Mouse (Mus musculus): ENCODE results near the gene Tmcc3.

The Tmcc3 gene

DNA sequence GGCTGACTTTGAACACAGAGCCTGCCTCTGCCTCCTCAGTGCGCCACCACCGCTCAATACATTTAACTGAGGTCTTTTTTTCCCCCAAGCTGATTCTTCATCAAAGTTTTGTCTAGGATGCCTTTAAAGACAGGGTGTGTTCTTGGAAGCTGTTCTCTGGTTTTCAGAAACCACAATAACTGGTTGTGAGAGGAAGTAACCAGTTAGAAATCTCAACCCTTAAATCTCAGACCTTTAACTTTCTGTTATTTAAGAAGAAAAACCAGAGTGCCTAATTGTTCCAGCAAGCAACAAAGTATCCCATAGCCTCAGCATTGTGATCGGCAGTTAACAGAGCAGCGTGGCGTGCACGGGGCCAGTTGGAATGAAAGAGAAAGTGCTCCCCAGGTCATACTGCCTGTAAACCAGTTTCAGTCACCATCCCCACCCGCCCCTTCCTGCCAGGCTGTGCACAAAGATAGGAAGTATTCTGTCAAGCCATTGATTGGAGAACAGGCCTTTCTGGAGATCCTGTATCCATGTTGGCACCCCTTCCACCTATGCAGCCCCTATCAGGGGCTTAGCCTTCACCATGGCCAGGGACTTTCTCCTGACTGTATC is 240.3 kb downstream of the Tmcc3 start:
- DNase-seq, result no peak

DNA sequence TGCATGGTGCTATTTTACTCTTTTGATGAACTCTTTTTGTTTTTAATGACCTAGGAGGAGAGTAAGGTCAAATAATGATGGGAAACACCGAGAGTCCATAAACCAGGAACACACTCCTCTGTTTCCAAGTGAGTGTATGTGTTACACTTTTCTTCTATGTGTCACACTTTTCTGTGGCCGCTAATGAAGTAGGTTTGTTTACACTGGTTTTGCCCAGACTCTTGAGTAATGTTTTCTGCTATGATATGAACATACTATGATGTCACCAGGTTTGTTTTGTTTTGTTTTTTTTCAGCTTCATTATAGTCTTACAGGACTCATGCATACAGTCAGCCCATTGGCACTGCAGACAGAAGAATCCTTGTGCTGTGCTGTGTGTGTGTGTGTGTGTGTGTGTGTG is 243.6 kb downstream of the Tmcc3 start:
- no peak for DNase-seq

DNA sequence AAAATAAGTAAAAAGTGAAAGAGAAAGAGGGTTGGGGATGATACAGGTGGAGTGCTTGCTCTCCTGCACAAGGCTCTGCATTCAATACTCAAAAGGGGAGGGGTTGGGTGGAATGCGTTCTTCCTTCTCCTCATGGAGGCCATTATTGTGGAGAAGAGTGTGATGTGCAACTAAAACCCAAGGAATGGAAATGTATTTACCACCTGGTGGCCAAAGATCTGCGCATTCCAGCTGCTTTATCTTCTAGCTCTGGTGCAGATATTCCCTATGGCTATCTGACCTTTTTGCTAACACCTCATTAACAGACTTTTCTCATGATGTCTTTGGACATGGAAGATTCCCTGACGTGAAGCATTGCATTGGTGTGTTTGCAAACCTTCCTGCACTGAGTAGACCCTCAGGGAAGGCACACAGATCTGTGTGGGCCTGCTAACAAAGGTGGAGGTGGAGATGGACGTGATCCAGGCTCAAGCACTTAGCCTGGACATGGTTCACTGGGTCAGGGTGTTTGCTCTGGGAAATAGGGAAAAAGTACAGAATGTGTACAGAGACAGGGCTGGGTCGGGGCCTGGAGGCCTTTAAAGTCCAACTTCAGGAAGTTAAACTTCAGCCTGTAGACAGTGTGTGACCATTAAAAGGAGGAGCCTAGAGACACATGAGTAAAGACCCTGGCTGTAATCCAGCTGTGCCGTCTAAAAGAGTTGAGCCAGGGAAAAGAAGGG is 245.8 kb downstream of the Tmcc3 start:
- DNase-seq, result no peak

GRCm38 (mm10) chr10:94558826-94559225 is 247.1 kb downstream of the Tmcc3 start:
- DNase-seq, result no peak

DNA sequence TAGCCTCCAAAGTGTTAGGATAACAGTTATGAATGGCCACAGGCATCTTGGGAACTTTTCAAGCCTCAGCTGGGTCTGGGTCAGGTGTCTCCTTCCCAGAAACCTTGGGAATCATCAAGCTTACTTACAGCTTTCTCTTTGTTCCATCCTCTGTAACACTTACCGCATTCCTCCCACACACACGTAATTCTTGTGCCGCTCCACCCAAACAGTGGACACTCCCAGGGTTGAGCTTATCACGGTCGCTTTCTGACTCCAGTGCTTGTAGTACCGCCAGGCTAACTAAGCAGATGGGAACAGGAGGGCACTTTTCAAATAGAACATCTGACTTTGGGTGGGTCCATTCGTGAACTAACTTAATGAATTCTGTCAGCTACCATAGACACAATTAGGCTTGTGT is 249.6 kb downstream of the Tmcc3 start:
- no peak for DNase-seq

GRCm38 (mm10) chr10:94562188-94562587 is 250.4 kb downstream of the Tmcc3 start:
- peak in 1 of 2 experiments; percentile 60 for DNase-seq

GRCm38 (mm10) chr10:94562991-94563390 is 251.2 kb downstream of the Tmcc3 start:
- no peak for DNase-seq

DNA sequence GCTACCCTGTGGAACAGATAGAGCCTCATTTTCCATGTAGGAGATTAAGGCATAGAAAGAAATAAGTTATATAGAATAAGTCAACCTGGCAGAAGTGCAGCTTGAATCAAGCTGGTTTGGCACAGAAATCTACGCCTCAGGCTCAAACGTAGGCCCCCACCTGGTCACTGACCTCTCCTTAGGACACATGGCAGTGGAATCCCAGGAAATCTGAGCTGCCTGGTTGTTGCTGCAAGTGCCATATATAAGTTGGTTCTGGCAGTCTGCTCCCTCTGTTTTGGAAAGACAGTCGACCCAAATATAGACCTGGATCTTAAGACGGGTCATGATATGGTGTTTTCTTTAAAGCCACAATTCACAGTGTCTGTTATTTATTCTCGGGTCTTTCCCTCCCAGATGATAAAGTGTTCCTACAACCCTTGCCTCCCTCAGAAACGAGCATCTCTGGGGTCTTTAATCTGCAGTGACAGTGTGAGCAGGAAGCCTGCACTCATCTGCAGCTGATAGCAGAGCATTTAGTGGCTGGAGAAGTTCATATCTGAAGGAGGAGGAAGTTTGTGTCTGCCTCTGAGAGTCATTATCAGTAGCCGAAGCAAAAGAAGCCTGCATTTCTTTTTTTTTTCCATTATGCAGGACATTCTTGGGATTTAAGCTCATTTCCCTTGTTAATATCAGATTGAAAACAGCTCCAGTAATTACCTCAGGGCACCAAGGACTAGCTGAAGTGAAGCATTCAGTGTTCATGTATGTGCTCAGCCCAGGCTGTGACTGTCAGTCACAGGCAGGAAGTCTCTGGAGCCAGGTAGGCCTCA is 253.9 kb downstream of the Tmcc3 start:
- DNase-seq, result no peak

DNA sequence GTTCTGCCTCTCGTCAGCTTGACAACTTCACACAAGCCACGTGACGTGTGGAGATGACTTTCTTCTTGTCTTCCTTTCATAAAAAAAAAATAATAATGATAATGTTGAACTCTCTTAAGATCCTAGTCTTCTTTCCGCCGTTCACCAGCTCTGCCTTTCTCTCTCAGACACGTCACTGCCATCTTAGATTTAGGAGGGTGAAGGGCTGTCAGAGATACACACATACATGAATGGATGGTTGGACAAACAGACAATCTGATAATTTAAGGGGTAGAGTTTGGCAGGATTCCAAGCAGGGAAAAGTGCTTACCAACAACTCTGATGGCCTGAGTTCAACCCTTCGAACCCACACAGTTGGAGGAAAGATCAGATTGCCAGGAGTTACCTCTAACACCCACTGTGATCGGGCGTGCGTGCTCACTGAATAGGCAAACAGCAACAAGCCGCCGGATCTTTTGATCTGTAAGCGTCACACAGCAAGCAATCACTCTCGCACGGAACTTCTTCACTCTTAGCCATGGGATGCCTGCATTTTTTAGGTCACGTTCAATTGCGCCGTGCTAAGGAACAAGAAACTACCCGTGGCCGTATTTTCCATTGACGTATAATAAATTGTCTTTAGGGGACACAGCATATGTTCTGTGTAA is 254.6 kb downstream of the Tmcc3 start:
- DNase-seq, result no peak

DNA sequence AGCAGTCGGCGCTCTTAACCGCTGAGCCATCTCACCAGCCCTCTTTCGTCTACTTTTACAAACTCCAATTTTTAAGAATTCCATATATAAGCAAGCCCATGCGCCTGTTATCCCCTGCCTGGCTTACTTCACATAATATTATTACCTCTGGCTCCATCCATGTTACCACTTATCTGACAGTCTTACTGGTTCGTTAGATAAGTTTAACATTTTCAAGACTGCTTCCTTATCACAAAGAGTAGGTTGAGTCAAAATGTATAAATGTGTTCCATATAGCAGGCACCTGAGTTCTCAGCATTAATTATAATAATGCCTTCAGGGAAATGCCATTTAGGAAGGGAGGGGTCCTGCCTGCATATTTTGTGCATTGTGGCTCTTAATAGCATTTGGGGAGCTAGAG is 255.5 kb downstream of the Tmcc3 start:
- no peak for DNase-seq

DNA sequence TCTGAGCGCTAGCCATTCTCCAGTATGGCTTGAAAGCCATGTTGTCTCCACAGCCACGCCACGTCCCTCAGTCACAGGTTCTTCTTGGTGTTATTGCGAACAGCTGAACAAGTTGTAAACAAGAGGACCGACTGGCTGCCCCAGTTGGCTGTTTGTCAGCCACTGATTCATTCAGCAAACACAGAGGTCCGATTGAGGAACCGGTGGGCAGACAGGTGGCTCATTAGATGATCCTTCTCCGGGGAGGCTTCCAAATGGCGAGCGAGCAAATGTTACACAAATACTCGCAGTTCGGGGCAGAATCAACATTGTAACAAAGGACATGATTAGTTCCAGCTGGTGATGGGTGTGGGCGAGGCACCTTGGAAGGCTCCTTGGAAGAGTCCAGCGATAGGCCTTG is 256.2 kb downstream of the Tmcc3 start:
- DNase-seq, result peak; percentile 54 to 69

- DNase-seq, result no peak
These were observed 257.1 kb downstream of the Tmcc3 start for GRCm38 (mm10) chr10:94568867-94569266.

GRCm38 (mm10) chr10:94569731-94570130 is 258.0 kb downstream of the Tmcc3 start:
- no peak for DNase-seq

DNA sequence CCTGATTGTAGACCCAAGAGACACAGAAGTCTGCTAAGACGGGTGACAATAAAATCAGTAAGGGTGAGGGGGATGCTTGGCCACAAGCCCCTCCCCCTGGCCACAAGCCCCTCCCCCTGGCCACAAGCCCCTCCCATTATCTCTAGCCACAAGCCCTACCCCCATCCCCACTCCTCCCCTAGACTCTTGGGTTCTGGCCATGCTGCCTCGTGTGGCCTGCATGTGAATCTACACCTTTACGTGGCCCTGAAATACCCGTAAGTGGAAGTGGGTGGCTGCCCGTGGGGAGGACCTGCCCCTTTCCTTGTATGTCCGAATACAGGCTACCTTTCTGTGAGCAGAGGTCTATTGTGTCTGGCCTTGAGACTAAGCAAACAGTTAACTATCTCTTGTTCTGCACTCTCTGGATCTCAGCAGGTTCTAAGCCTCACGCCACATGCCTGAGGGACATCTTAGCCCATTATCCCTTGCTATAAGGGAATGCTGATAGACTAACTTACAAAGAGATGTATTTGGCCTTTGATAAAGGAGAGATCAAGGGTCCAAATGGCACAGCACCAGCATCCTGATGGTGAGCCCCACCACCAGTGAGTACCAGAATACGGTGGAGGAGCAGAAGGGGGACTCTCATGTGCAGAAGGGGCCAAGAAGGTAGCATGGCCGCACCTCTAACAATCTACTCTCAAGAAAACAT is 260.3 kb downstream of the Tmcc3 start:
- DNase-seq, result no peak

DNA sequence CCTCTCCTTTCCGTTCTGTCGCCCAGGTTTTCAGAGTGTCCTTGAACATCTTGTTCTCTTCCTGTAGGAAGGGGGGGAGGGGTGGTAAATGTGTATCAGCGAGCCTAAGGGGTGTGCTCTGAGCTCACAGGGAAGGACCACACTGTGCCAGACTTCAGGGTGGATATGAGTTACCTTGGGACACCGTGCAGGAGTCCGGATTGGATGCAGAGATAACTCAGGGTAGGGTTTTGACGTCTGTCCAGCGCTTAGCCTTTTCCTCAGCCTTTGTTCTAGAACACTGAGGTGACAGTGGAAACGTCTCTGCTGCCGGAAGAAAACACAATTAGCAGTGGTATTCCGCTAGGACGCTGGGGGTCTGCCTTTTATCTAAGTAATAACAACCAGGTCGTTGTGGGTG is 261.0 kb downstream of the Tmcc3 start:
- DNase-seq, result no peak

DNA sequence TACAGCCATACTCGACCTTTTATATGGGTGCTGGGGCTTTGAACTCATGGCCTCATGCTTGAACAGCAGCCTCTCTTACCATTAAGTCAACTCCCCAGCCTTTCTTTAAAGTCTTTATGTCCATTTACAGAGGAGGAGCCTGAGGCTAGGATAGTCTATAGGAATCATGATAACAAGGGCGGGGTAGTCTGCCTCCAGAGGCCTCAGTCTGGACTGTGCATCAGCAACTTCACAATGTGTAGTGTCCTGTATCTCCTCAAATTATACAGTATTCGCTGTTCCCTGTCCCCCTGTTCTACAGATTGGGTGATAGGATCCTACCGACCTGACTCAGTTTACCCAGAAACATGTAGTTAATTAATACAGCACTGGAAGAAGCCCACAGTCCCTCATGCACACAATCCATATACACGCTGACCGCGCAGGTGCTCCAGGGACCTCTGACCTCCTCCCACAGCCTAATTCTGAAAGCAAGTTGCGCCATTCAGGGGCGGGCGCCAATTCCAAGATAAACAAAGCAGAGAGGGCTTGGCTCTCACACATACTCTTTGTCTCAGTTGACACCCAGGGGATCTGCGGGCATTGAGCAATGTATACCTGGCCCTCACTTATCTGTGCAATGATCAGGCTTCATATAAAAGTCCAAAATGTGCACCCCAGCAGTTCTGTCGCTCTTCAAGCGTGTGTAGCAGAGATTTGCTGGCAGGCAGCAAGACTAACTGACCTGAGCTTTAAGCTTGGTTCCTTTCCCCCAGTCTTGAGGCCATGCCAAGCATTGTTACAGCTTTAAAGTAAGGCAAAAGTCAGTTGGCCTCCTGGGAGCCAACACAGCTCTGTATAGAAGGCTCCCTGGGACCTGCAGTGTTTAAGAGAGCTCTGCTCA is 262.9 kb downstream of the Tmcc3 start:
- no peak for DNase-seq

DNA sequence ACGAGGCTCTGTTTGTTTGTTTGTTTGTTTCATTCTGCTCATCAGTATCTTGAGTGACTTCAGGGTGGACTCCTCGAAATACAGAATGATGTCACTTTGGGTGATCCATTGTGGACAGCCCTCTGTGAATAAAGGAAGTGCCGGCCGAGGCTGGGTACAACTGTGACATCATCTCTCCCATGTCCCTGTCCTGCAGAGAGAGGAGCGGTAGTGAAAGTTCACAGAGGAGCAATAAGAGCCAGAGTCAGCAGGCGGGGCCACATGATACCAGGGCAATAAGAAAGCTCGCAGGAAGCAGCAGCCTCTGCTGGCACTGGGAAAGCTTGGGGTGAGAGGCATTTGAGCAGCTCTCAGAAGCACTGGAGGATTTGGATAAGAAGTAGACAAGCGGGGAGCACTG is 264.2 kb downstream of the Tmcc3 start:
- DNase-seq, result no peak

GRCm38 (mm10) chr10:94578870-94579269 is 267.1 kb downstream of the Tmcc3 start:
- no peak for DNase-seq

GRCm38 (mm10) chr10:94581384-94581783 is 269.6 kb downstream of the Tmcc3 start:
- DNase-seq, result no peak

DNA sequence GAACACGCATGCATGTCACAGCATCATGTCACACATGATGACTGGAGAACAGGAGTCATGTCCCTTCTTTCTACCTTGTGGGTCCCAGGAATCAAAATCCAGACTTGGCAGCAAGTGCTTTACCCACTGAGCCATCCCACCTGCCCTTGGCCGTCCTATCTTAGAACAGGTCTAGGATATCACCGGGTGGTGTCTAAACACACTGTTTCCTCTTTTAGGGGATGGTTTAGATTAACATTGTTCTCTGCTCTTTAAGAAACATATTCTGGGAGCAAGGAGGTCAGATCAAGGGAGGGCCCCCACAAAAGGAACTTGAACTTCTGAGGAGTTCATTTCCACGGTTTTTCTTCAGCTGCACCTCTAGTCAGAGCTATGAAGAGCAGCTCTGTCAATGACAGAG is 272.0 kb downstream of the Tmcc3 start:
- DNase-seq, result no peak

DNA sequence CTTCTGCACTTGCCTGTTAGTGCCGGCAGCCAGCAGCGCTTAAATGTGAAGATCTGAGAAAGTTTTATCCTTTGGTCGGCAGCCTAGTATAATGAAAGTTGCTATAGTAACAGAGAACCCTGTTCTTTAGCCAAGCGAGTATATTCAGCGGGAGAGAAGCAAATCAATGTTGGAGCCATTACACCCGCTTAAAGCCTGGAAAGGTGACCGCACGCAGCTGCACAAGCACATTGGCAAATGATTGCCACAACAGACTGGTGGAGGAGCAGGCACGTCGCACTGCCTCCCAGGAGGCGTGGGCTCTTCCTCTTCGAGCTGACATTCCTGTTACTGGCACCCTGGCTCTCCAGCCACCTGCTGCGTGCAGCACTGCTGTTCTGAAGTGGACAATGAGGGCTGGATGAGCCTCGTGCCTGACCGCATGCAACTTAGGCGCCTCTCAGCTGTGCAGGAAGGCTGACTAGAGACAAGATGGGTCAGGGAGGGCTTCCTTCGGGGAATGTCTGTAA is 273.2 kb downstream of the Tmcc3 start:
- no peak for DNase-seq

DNA sequence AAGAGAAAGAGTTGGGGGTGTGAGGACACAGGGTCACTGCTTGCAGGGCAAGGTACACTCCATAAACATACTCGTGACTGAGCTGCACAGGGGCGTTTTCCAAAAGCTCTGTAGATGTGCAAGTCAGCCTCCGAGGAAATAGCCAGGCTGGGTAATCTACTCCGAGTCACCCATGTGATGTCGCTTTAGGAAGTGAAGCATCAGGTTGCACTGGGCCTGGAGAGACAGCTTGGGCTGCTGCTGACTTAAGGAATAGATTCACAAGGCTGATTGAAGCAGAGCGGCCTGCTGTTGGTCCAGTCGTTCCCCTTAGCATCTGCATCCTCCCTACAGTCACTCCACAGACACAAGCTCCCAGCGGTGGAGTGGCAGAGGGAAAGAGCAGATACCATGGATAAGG is 274.1 kb downstream of the Tmcc3 start:
- DNase-seq, result no peak
